13 mouse cellular contexts compared by ENCODE assay signal in genomic region chr11:119036447-119036846, GRCm38 (mm10). TPM values are rescaled to one million over a fixed set of nuclear protein-coding genes. Genes with fewer than 3 reads are reported as not detected.
DNase-seq lines count a peak whose midpoint lies in the region; ATAC-seq and TF ChIP-seq lines count a peak whose summit lies in the region.
"Had no signal": no experiment of that assay in that cellular context is flagged by ENCODE, and none has a peak within 500 bp of the region (broad histone marks: within the 10 kb centered on the region; RNA-seq: fewer than 3 reads in every experiment).

No protein-coding gene starts in this region.

- no peak for TF ChIP-seq POLR2A in lung, adult 2 months (IDR thresholded peaks at IDR 0.05; ENCODE audit: borderline replicate concordance, extremely low read depth, low read depth, low read length)

- WGBS in lung, embryonic 14.5 days, result 6% methylated on average over 15 of the region's 15 CpGs
- 31% methylated on average over 15 of the region's 15 CpGs for WGBS in lung, adult 2 months
- WGBS in forebrain, embryonic 12.5 days, result under 1% methylated on average over 15 of the region's 15 CpGs
- 15% methylated on average over 15 of the region's 15 CpGs for WGBS in hindbrain, postnatal 0 days
- 5% methylated on average over 15 of the region's 15 CpGs for WGBS in neural tube, embryonic 14.5 days

- no peak for TF ChIP-seq CTCF in lung, embryonic 14.5 days (IDR thresholded peaks at IDR 0.05; ENCODE audit: low read depth)
- no peak for TF ChIP-seq CTCF in lung, adult 2 months (IDR thresholded peaks at IDR 0.05; ENCODE audit: insufficient read depth, low read length)
- TF ChIP-seq CTCF in hindbrain, postnatal 0 days (IDR thresholded peaks at IDR 0.05; ENCODE audit: low read depth), result no peak

- H3K27me3 ChIP-seq in lung, embryonic 14.5 days (ENCODE audit: insufficient read depth, low read length), result peaks cover 59% of the 10 kb centered on the region
- H3K27me3 ChIP-seq in forebrain, embryonic 12.5 days, result peaks cover 61% of the 10 kb centered on the region
- peaks cover 17% of the 10 kb centered on the region for H3K27me3 ChIP-seq in hindbrain, postnatal 0 days (ENCODE audit: insufficient read depth, low read length)
- H3K27me3 ChIP-seq in neural tube, embryonic 14.5 days (ENCODE audit: control insufficient read depth, insufficient read depth, low read length), result peaks cover 27% of the 10 kb centered on the region

- H3K4me2 ChIP-seq in lung, embryonic 14.5 days, result peak overlapping the region; percentile 94
- peak overlapping the region; percentile 83 for H3K4me2 ChIP-seq in forebrain, embryonic 12.5 days
- peak overlapping the region; percentile 70; the same call in 1 of the 2 replicates for H3K4me2 ChIP-seq in hindbrain, postnatal 0 days (ENCODE audit: low read depth, low read length)
- no peak overlapping the region for H3K4me2 ChIP-seq in neural tube, embryonic 14.5 days (ENCODE audit: low read depth, low read length)

- H3K9me3 ChIP-seq in lung, embryonic 14.5 days (ENCODE audit: low read depth, low read length), result no peaks in the 10 kb centered on the region
- no peaks in the 10 kb centered on the region for H3K9me3 ChIP-seq in forebrain, embryonic 12.5 days
- H3K9me3 ChIP-seq in hindbrain, postnatal 0 days (ENCODE audit: low read length), result no peaks in the 10 kb centered on the region
- H3K9me3 ChIP-seq in neural tube, embryonic 14.5 days (ENCODE audit: control insufficient read depth, low read length), result no peaks in the 10 kb centered on the region
- H3K9me3 ChIP-seq: heart, embryonic 12.5 days had no signal

- H3K4me1 ChIP-seq in lung, embryonic 14.5 days (ENCODE audit: insufficient read depth), result peaks cover 14% of the 10 kb centered on the region; the same call in 1 of the 2 replicates
- H3K4me1 ChIP-seq in lung, adult 2 months (ENCODE audit: control insufficient read depth, insufficient read depth, low read length), result peaks cover 10% of the 10 kb centered on the region
- peaks cover 65% of the 10 kb centered on the region for H3K4me1 ChIP-seq in forebrain, embryonic 12.5 days
- H3K4me1 ChIP-seq in hindbrain, postnatal 0 days (ENCODE audit: insufficient read depth, low read length), result peaks cover 8% of the 10 kb centered on the region
- peaks cover 30% of the 10 kb centered on the region for H3K4me1 ChIP-seq in neural tube, embryonic 14.5 days (ENCODE audit: control insufficient read depth, insufficient read depth, low read length)

- peaks cover 9% of the 10 kb centered on the region; the same call in 1 of the 2 replicates for H3K36me3 ChIP-seq in lung, embryonic 14.5 days (ENCODE audit: insufficient read depth)
- H3K36me3 ChIP-seq in forebrain, embryonic 12.5 days (replicated peaks), result peaks cover 10% of the 10 kb centered on the region
- peaks cover 10% of the 10 kb centered on the region; the same call in 1 of the 2 replicates for H3K36me3 ChIP-seq in hindbrain, postnatal 0 days (ENCODE audit: insufficient read depth, low read length)
- peaks cover 8% of the 10 kb centered on the region; the same call in 1 of the 2 replicates for H3K36me3 ChIP-seq in neural tube, embryonic 14.5 days (ENCODE audit: control insufficient read depth, insufficient read depth, low read length)

- ATAC-seq in lung, embryonic 14.5 days (ENCODE audit: insufficient read depth), result no peak
- no peak for ATAC-seq in forebrain, embryonic 12.5 days (ENCODE audit: low FRiP score)
- no peak for ATAC-seq in hindbrain, postnatal 0 days
- no peak for ATAC-seq in neural tube, embryonic 14.5 days (ENCODE audit: low read depth)

- no peak overlapping the region for H3K9ac ChIP-seq in lung, embryonic 14.5 days
- H3K9ac ChIP-seq in forebrain, embryonic 12.5 days, result no peak overlapping the region
- no peak overlapping the region for H3K9ac ChIP-seq in hindbrain, postnatal 0 days (replicated peaks; ENCODE audit: low read length)
- H3K9ac ChIP-seq in neural tube, embryonic 14.5 days (replicated peaks; ENCODE audit: low read depth, low read length), result no peak overlapping the region

- H3K4me3 ChIP-seq in lung, embryonic 14.5 days (ENCODE audit: low read depth, low read length), result peak overlapping the region; percentile 47; the same call in 1 of the 2 replicates
- H3K4me3 ChIP-seq in lung, adult 2 months (replicated peaks; ENCODE audit: extremely low read depth, low read depth, low read length), result no peak overlapping the region
- no peak overlapping the region for H3K4me3 ChIP-seq in forebrain, embryonic 12.5 days (replicated peaks)
- no peak overlapping the region for H3K4me3 ChIP-seq in hindbrain, postnatal 0 days (ENCODE audit: low read length)
- H3K4me3 ChIP-seq in neural tube, embryonic 14.5 days (ENCODE audit: low read depth, low read length), result peak overlapping the region; percentile 30; the same call in 1 of the 2 replicates

- no peak overlapping the region for H3K27ac ChIP-seq in lung, embryonic 14.5 days (ENCODE audit: low read depth)
- no peak overlapping the region for H3K27ac ChIP-seq in forebrain, embryonic 12.5 days
- H3K27ac ChIP-seq in hindbrain, postnatal 0 days, result no peak overlapping the region
- no peak overlapping the region for H3K27ac ChIP-seq in neural tube, embryonic 14.5 days (ENCODE audit: low read depth, low read length)

- DNase-seq in lung, embryonic 14.5 days, result no peak
- DNase-seq in lung, adult 2 months, result no peak
- no peak for DNase-seq in hindbrain, postnatal 0 days (ENCODE audit: low spot score)
- DNase-seq in lung, postnatal 36 days, result no peak
- DNase-seq in retina, postnatal 1 day, result no peak
- DNase-seq: kidney, postnatal 14 days had no signal

RNA-seq across cellular contexts. Expression of gene Cbx8, which starts 4.3 kb away (rescaled TPM):
- polyA plus RNA-seq in lung, embryonic 14.5 days (2014; fragmentation: Nextera tagmentation; extraction: Ambion mirVana), result 8.5 and 8.8 TPM in 2 replicates
- polyA plus RNA-seq in lung, adult 2 months (2012; rRNA removed), result 3.8 and 3.9 TPM in 2 replicates
- 11.5 and 11.7 TPM in 2 replicates for polyA plus RNA-seq in forebrain, embryonic 12.5 days (2016; fragmentation: Nextera tagmentation; extraction: Ambion mirVana)
- total RNA-seq in hindbrain, postnatal 0 days (2014; rRNA removed), result 10.0 and 11.4 TPM in 2 replicates
- polyA plus RNA-seq in hindbrain, postnatal 0 days (2015; fragmentation: Nextera tagmentation; extraction: Ambion mirVana), result 6.5 and 7.6 TPM in 2 replicates
- 7.7 and 10.1 TPM in 2 replicates for polyA plus RNA-seq in neural tube, embryonic 14.5 days (2014; fragmentation: Nextera tagmentation; extraction: Ambion mirVana)

RNA-seq across cellular contexts. Expression of gene Cbx2, which starts 13.7 kb away (rescaled TPM):
- 35.6 and 43.4 TPM in 2 replicates for polyA plus RNA-seq in lung, embryonic 14.5 days (2014; fragmentation: Nextera tagmentation; extraction: Ambion mirVana)
- polyA plus RNA-seq in lung, adult 2 months (2012; rRNA removed), result 2.9 and 4.4 TPM in 2 replicates
- polyA plus RNA-seq in forebrain, embryonic 12.5 days (2016; fragmentation: Nextera tagmentation; extraction: Ambion mirVana), result 84.2 and 89.3 TPM in 2 replicates
- total RNA-seq in hindbrain, postnatal 0 days (2014; rRNA removed), result 14.6 and 18.9 TPM in 2 replicates
- 7.0 and 7.4 TPM in 2 replicates for polyA plus RNA-seq in hindbrain, postnatal 0 days (2015; fragmentation: Nextera tagmentation; extraction: Ambion mirVana)
- polyA plus RNA-seq in neural tube, embryonic 14.5 days (2014; fragmentation: Nextera tagmentation; extraction: Ambion mirVana), result 5.7 and 11.5 TPM in 2 replicates

RNA-seq across cellular contexts. Expression of gene Enpp7, which starts 48.5 kb away (rescaled TPM):
- not detected in 2 replicates for polyA plus RNA-seq in lung, embryonic 14.5 days (2014; fragmentation: Nextera tagmentation; extraction: Ambion mirVana)
- polyA plus RNA-seq in lung, adult 2 months (2012; rRNA removed), result 0.13 TPM in 1 of 2 replicates, not detected in the other
- not detected in 2 replicates for polyA plus RNA-seq in forebrain, embryonic 12.5 days (2016; fragmentation: Nextera tagmentation; extraction: Ambion mirVana)
- total RNA-seq in hindbrain, postnatal 0 days (2014; rRNA removed), result not detected in 2 replicates
- polyA plus RNA-seq in hindbrain, postnatal 0 days (2015; fragmentation: Nextera tagmentation; extraction: Ambion mirVana), result not detected in 2 replicates
- polyA plus RNA-seq in neural tube, embryonic 14.5 days (2014; fragmentation: Nextera tagmentation; extraction: Ambion mirVana), result not detected in 2 replicates
- total RNA-seq: left cerebral cortex, postnatal 25 days had no signal
- polyA plus RNA-seq: cortical plate, adult 2 months; heart, embryonic 12.5 days; lung, embryonic 16.5 days; neural tube, embryonic 11.5 days had no signal

RNA-seq across cellular contexts. Expression of gene Cbx4, which starts 49.6 kb away (rescaled TPM):
- 13.1 and 13.8 TPM in 2 replicates for polyA plus RNA-seq in lung, embryonic 14.5 days (2014; fragmentation: Nextera tagmentation; extraction: Ambion mirVana)
- 16.2 and 16.8 TPM in 2 replicates for polyA plus RNA-seq in lung, adult 2 months (2012; rRNA removed)
- 12.7 and 14.5 TPM in 2 replicates for polyA plus RNA-seq in forebrain, embryonic 12.5 days (2016; fragmentation: Nextera tagmentation; extraction: Ambion mirVana)
- total RNA-seq in hindbrain, postnatal 0 days (2014; rRNA removed), result 33.6 and 41.3 TPM in 2 replicates
- polyA plus RNA-seq in hindbrain, postnatal 0 days (2015; fragmentation: Nextera tagmentation; extraction: Ambion mirVana), result 22.4 and 23.7 TPM in 2 replicates
- 14.5 and 15.1 TPM in 2 replicates for polyA plus RNA-seq in neural tube, embryonic 14.5 days (2014; fragmentation: Nextera tagmentation; extraction: Ambion mirVana)

Comparison
In these comparisons a context has a peak if more than half of its experiments do, and no peak if none do; other contexts are left out.
1. H3K4me3 ChIP-seq: peak in lung, embryonic 14.5 days (single experiment) and neural tube, embryonic 14.5 days (single experiment); none in lung, adult 2 months (single experiment), forebrain, embryonic 12.5 days (single experiment) and hindbrain, postnatal 0 days (single experiment).